Mouse (Mus musculus) 3T3-L1 (cell line): Measurements from ENCODE around the gene Adamtsl1.

ENCODE experiments used
- DNase-seq: peaks from one replicate; pipeline ENCODE4 v3.0.0-alpha.2; 2015; ENCODE audit warnings: low read depth, low spot score

Gene Adamtsl1

DNA sequence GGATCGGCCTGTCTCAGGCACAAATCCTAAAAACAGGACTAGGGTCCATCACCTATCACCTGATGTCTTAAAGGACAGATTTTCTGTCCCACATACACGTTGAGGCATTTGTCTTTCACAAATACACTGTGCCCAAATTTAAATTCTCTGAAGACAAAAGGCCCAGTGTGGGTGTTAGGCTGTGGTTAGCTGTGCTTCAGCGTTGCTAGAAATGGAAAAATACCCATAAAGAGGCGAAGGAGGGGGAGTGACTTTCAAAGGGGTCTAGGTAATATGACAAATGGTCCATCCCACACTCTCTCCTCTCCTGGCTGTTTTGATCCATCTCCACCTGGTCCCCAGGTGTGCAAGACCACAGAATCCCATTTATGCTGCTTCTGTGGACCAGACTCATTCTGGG is 404.4 kb downstream of the Adamtsl1 start:
- no peak for DNase-seq

- peak; percentile 31 for DNase-seq
These were observed 406.5 kb downstream of the Adamtsl1 start for GRCm38 (mm10) chr4:85920474-85920873.

DNA sequence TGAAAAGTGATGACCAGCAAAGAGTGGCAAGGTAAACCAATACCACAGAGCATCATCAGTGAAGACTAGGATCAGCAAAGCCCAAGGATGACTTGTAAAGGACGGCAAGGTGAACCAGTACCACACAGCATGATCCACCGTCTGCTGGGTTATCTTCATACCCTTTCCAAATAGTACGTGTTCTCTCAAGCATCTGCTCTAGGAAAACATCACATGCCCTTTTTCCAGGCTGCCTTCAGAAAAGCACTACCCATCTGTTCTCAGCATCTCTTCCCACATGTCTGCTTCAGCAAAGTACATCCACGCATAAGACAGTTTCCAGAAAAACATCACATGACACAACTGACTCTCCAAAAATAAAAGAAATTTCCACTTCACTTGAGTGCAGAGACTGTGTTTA is 408.8 kb downstream of the Adamtsl1 start:
- DNase-seq, result no peak

DNA sequence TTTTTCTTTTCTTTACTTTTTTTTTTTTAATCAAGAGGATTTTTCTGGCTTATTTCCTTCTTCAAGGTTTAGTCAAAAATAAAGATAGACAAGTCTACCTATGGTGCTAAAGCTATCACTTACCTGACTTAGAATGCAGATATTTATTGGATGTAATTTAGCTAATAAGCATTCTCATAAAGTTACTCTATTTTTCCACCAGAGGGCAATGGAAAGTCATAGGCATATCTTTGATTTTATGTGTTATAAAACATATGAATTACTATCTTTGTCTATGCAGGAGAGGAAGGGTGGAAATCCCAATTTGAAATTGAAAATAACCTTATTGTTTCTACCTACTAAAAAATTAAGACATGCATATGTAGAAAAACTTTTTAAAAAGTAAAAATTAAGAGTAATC is 418.2 kb downstream of the Adamtsl1 start:
- peak; percentile 31 for DNase-seq

DNA sequence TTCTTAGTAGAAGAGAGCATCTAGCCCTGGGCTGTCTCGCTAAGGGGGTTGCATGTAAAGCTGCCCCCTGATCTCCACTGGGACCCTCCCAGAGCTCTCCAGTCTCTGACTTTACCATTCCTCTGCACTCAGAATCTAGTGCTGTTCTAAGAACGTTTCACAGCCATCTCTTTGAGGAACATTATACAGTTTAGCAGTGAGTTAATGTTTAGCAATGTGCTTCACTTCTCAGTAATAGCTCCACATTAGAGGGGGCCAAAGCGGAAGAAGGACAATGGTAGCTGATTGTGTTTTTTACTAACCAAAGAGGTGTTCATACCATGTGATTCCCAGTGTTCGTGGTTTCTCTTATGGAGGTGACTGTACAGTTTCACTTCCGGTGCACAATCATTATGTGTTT is 425.5 kb downstream of the Adamtsl1 start:
- DNase-seq, result no peak

DNA sequence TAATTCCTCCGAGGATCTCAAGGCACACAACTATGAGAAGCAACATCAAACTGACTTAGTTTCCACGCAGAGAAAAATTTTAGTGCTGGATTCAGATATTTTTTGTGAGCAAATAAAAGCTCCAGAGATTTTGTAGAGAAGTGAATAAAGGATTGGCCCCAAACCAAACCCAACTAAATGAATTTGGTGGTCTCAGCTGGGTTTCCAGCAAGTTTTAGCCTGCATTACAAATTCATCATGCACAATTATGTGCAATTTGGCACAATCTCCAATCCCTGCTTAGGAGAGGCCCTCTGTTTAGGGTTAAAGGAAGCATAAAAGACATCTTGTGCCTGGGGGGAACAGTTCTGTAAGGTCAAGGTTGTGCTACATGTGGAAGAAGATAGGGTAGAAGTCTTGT is 427.9 kb downstream of the Adamtsl1 start:
- no peak for DNase-seq

- no peak for DNase-seq
These were observed 439.6 kb downstream of the Adamtsl1 start for GRCm38 (mm10) chr4:85953590-85953989.

DNA sequence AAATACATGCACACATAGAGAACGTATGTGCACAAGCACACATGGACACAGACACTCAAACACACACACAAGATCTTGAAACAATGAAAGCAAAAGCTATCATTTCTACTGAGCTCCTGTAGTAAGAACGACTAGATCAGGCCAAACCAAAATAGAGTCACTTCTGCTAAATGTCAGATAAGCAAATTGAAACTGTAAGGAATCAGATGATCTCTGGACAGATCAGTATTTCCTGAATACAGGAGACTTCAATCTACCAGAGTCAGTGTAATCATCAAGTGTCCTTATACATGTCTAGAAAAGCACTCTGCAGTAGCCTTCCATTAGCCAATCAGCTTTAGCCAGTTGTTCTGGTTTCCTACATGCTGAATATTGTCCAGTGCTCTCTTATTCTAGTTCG is 441.4 kb downstream of the Adamtsl1 start:
- no peak for DNase-seq

DNA sequence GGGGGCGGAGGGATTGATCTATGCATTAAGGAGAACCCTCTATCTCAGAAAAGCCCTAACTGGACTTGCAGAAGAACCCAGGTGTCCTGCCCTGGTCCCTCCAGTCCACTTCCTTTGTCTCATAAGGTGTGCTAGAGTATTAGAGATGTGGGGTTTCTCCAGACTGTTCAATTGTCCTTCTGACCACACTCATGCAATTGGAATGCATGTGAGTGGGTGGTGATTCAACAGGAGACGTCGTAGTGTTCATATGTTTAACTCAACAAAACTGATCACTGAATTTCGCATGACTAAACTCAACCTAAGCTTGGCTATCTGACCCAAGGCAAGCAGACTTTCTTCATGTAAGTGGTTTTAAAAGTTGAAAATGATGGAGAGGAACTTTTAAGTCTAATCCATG is 443.3 kb downstream of the Adamtsl1 start:
- peak; percentile 79 for DNase-seq

DNA sequence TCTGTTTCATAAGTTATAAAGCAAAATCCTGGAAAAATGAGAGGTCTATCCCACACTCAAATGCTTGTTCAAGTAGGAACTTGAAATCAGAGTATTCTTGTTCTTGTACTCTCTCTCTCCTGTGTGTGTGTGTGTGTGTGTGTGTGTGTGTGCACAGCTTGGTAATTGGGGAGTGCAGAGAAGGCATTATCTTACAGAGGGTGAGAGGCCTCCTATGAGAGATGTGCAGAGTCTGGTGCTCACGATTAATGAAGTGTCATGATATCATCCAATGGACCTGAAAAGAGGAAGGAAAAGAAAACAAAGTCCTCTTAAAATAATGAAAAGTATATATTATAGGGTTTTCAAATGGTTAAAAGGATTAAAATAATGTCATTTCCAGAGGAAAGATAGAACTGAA is 443.9 kb downstream of the Adamtsl1 start:
- DNase-seq, result no peak

DNA sequence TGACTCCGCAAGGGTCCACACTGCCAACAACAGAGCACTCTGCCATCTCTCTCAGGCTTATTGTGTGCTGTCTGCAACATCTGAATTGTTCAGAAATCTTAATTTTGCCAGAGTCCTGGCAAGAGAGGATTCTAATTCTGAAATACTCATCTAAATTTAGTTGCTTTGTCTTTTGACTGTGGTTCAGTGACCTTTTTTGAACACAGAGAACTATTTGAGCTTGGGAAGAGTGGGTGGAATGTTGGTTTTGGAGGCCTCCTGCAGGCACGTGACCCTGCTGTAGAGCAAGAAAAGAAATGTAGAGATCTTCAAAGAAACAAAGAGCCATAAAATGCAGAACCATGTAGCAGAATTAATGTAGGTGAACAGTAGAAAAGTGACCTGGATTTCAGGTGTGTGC is 445.0 kb downstream of the Adamtsl1 start:
- peak; percentile 35 for DNase-seq

GRCm38 (mm10) chr4:85976188-85976587 is 462.2 kb downstream of the Adamtsl1 start:
- DNase-seq, result no peak

DNA sequence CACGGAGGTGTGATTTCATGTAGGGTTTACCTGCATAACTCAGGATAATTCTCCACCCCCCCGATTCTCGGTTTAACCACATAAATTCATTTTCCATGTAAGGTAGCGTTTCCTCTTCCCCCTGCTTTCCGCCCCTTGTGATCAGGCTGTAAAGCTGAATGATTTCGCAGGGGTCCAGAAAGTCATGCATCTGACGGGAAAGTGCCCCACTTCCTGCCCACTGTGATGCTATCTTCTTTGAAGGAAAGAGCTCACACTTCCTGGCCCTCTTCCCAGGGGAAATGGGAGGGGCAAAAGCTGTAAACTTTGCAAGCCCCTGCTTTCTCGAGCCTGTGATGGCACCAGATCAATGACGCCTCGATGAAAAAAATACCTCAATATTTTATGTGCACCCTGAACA is 465.2 kb downstream of the Adamtsl1 start:
- no peak for DNase-seq

DNA sequence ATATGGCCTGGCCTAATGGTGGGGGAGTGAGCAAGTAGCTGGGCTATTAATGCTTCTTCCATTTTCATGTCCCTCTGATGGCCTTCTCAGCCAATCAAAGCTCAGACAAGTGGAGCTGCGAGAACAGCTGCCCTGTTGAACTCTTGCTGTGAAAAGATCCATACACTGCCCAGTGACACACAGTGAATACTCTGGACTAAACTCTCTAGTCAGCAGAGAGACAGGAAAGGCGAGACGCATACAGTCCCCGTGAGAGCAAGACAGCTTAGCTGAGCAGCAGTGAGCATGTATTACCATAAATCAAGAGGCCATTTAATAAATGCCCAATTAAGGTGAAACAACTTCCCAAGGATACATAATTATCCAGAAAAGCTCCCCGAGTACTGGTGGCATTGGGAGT is 492.6 kb downstream of the Adamtsl1 start:
- DNase-seq, result no peak

DNA sequence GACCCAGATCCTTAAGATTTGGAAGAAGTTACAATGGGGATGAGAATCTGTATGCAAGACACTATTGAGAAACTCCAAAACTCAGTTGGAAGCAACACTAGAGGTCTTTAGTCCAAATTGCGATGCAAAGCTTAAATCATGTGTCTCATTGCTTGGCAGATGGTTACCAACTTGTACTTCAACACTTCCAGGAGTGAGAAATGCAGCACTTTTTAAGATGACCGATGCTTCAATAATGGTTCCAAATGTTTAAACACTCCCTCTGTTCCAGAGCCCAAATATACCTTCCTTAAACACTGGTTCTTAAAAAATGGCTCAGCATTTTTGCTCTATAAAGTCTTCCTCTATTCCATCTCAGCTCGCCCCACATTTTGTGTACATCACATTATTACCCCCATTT is 499.7 kb downstream of the Adamtsl1 start:
- no peak for DNase-seq

DNA sequence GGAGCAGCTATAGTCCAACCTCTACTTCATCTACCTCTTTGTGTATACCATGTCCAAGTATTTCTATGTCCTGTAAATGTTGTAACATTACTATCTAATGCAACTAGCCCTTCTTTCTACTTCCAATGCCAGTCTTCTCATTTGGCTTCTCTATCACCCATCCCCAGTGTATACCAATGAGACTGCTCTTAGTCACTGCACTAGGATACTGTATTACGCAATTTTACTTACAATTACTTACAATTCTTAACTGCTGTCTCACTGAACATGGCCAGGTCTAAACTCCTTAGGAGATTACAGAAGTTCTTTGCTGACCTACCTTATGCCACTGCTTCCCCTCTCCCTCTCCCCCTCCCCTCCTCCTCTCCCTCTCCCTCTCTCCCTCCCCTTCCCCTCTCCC is 505.0 kb downstream of the Adamtsl1 start:
- DNase-seq, result peak; percentile 57

DNA sequence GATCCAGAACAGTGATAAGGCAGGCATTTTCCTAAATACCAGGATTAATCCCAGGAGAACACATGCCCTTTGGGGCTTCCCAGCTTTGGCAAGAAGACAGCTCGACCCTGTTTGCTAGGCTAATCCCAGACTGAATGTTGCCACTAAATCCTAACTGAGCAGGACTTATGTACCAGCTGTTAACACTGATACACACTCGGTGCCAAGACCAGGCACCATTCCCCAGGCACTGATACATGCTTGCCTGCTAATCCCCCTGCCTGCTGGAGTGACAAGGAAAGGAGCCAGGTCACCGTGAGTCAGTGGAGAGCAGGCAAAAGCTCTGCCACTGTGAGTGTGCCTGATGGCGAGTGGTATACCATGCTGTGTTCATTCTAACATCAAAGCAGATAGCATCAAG is 505.6 kb downstream of the Adamtsl1 start:
- DNase-seq, result peak; percentile 61

GRCm38 (mm10) chr4:86020372-86021090 is 506.6 kb downstream of the Adamtsl1 start:
- DNase-seq, result no peak

- peak; percentile 45 for DNase-seq
These were observed 510.7 kb downstream of the Adamtsl1 start for GRCm38 (mm10) chr4:86024573-86025160.

- peak; percentile 11 for DNase-seq
These were observed 515.5 kb downstream of the Adamtsl1 start for GRCm38 (mm10) chr4:86029486-86029885.

DNA sequence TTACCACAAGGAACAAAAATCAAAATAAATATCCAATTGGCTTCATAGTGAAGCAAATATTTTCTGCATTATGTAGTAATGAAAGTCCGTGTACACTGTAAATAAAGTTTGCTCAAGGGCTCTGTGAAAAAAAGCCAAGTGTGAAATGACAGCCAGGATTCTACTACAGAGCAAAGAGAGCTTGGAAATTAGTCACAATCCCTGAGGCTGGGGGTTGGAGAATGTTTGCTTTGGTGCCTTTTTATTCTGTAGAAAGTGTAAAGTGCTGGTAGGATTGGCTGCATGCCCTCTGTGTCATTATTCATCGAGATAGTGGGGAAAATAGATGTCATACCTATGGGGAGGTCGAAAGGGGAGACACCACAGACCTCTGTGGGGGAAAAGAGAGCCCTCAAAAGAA is 516.2 kb downstream of the Adamtsl1 start:
- DNase-seq, result peak; percentile 80

- DNase-seq, result peak; percentile 56
These were observed 517.1 kb downstream of the Adamtsl1 start for GRCm38 (mm10) chr4:86031041-86031440.

GRCm38 (mm10) chr4:86040921-86041320 is 526.9 kb downstream of the Adamtsl1 start:
- DNase-seq, result peak; percentile 87

GRCm38 (mm10) chr4:86045448-86045847 is 531.5 kb downstream of the Adamtsl1 start:
- no peak for DNase-seq
